Mouse (Mus musculus): ENCODE measurements around the gene Trim65. TPM values are rescaled to one million over a fixed set of nuclear protein-coding genes. Genes with fewer than 3 reads are reported as not detected.
A peak's percentile ranks its signal among the peaks of the same experiment; 100 is the strongest.

The Trim65 gene
- polyA plus RNA-seq (2012; rRNA removed) (1.4 and 1.5 TPM in 2 replicates), polyA plus RNA-seq (2014; fragmentation: Nextera tagmentation; extraction: Ambion mirVana) (0.83 and 0.97 TPM in 2 replicates)

GRCm38 (mm10) chr11:116130488-116131205 lies at the start of gene Trim65:
Trim65 (minus strand) TSS chr11:116131128.
- Histone ChIP-seq H3K4me2 (ENCODE audit: low read depth) (peak within 1 kb of the TSS; percentile 54), H3K27me3 (ENCODE audit: control insufficient read depth, insufficient read depth, low read length) (no peaks in the 10 kb centered on the region), H3K27ac (no peak within 1 kb of the TSS), H3K36me3 (replicated peaks; ENCODE audit: control insufficient read depth, insufficient read depth, low read depth) (peaks cover 3% of the 10 kb centered on the region), H3K9me3 (ENCODE audit: control insufficient read depth, low read length) (no peaks in the 10 kb centered on the region), H3K9ac (replicated peaks) (peak within 1 kb of the TSS; percentile 10), H3K4me1 (replicated peaks; ENCODE audit: control insufficient read depth in 2 of 2, insufficient read depth in 2 of 2, low read length in 1 of 2) (peaks cover 3 to 12% of the 10 kb centered on the region in 2 experiments; a peak in 3 of 4 replicates), H3K4me3 (ENCODE audit: insufficient read depth in 1 of 2, low read depth in 2 of 2, low read length in 2 of 2) (peak within 1 kb of the TSS; percentile 48 to 56)
- peak; percentile 55 to 62 (median 56) for DNase-seq (ENCODE audit: low read depth in 3 of 3, low spot score in 3 of 3)
- TF ChIP-seq CTCF (IDR thresholded peaks at IDR 0.05; ENCODE audit: low read depth): peak; percentile 84
- TF ChIP-seq EP300 (IDR thresholded peaks at IDR 0.05; ENCODE audit: low read depth): no peak; the same call in 1 of the 2 replicates
- ATAC-seq (ENCODE audit: insufficient read depth): peak; percentile 79
- WGBS (ENCODE audit: insufficient replicate concordance): under 1% methylated on average over 69 of the region's 69 CpGs

GRCm38 (mm10) chr11:116178411-116179121 lies 47.6 kb upstream of the Trim65 start:
- Histone ChIP-seq H3K27ac (no peak overlapping the region), H3K4me3 (ENCODE audit: insufficient read depth in 1 of 2, low read depth in 2 of 2, low read length in 2 of 2) (no peak overlapping the region), H3K9ac (replicated peaks) (no peak overlapping the region), H3K4me2 (ENCODE audit: low read depth) (no peak overlapping the region), H3K36me3 (replicated peaks; ENCODE audit: control insufficient read depth, insufficient read depth, low read depth) (peaks cover 8% of the 10 kb centered on the region), H3K4me1 (replicated peaks; ENCODE audit: control insufficient read depth in 2 of 2, insufficient read depth in 2 of 2, low read length in 1 of 2) (no peaks in the 10 kb centered on the region), H3K9me3 (ENCODE audit: control insufficient read depth, low read length) (no peaks in the 10 kb centered on the region), H3K27me3 (ENCODE audit: control insufficient read depth, insufficient read depth, low read length) (no peaks in the 10 kb centered on the region)
- ATAC-seq (ENCODE audit: insufficient read depth) (no peak), DNase-seq (ENCODE audit: low read depth in 3 of 3, low spot score in 3 of 3) (no peak)
- WGBS (ENCODE audit: insufficient replicate concordance): 83% methylated on average over 20 of the region's 20 CpGs
- TF ChIP-seq CTCF (IDR thresholded peaks at IDR 0.05; ENCODE audit: low read depth) (no peak), EP300 (IDR thresholded peaks at IDR 0.05; ENCODE audit: low read depth) (no peak)

GRCm38 (mm10) chr11:116176010-116176409 lies 45.1 kb upstream of the Trim65 start:
- 83% methylated on average over 7 of the region's 7 CpGs for WGBS (ENCODE audit: insufficient replicate concordance)
- H3K4me1 ChIP-seq (replicated peaks; ENCODE audit: control insufficient read depth in 2 of 2, insufficient read depth in 2 of 2, low read length in 1 of 2): no peaks in the 10 kb centered on the region
- no peak overlapping the region for H3K4me3 ChIP-seq (ENCODE audit: insufficient read depth in 1 of 2, low read depth in 2 of 2, low read length in 2 of 2)
- H3K9me3 ChIP-seq (ENCODE audit: control insufficient read depth, low read length): no peaks in the 10 kb centered on the region
- DNase-seq (ENCODE audit: low read depth in 3 of 3, low spot score in 3 of 3) (no peak), ATAC-seq (ENCODE audit: insufficient read depth) (no peak)
- no peak overlapping the region for H3K4me2 ChIP-seq (ENCODE audit: low read depth)
- TF ChIP-seq EP300 (IDR thresholded peaks at IDR 0.05; ENCODE audit: low read depth): no peak
- no peak for TF ChIP-seq CTCF (IDR thresholded peaks at IDR 0.05; ENCODE audit: low read depth)
- H3K36me3 ChIP-seq (replicated peaks; ENCODE audit: control insufficient read depth, insufficient read depth, low read depth): peaks cover 13% of the 10 kb centered on the region
- H3K27ac ChIP-seq: no peak overlapping the region
- H3K9ac ChIP-seq (replicated peaks): no peak overlapping the region
- no peaks in the 10 kb centered on the region for H3K27me3 ChIP-seq (ENCODE audit: control insufficient read depth, insufficient read depth, low read length)

GRCm38 (mm10) chr11:116174775-116175448 lies 44.0 kb upstream of the Trim65 start:
- H3K27me3 ChIP-seq (ENCODE audit: control insufficient read depth, insufficient read depth, low read length): no peaks in the 10 kb centered on the region
- no peak for DNase-seq (ENCODE audit: low read depth in 3 of 3, low spot score in 3 of 3)

More at GRCm38 (mm10) chr11:116174775-116175448, 44.0 kb upstream of the Trim65 start:
- Histone ChIP-seq H3K4me1 (replicated peaks; ENCODE audit: control insufficient read depth in 2 of 2, insufficient read depth in 2 of 2, low read length in 1 of 2) (no peaks in the 10 kb centered on the region), H3K9me3 (ENCODE audit: control insufficient read depth, low read length) (no peaks in the 10 kb centered on the region), H3K27ac (no peak overlapping the region), H3K9ac (replicated peaks) (no peak overlapping the region), H3K36me3 (replicated peaks; ENCODE audit: control insufficient read depth, insufficient read depth, low read depth) (peaks cover 13% of the 10 kb centered on the region), H3K4me3 (ENCODE audit: insufficient read depth in 1 of 2, low read depth in 2 of 2, low read length in 2 of 2) (no peak overlapping the region), H3K4me2 (ENCODE audit: low read depth) (no peak overlapping the region)
- ATAC-seq (ENCODE audit: insufficient read depth): no peak
- TF ChIP-seq CTCF (IDR thresholded peaks at IDR 0.05; ENCODE audit: low read depth): no peak
- 81% methylated on average over 22 of the region's 22 CpGs for WGBS (ENCODE audit: insufficient replicate concordance)
